Mouse (Mus musculus): ENCODE results near the gene Serpinb6e. TPM values are rescaled to one million over a fixed set of nuclear protein-coding genes. Genes with fewer than 3 reads are reported as not detected.

Gene Serpinb6e
- polyA plus RNA-seq (2017; shearing (Covaris generic)): not detected

DNA sequence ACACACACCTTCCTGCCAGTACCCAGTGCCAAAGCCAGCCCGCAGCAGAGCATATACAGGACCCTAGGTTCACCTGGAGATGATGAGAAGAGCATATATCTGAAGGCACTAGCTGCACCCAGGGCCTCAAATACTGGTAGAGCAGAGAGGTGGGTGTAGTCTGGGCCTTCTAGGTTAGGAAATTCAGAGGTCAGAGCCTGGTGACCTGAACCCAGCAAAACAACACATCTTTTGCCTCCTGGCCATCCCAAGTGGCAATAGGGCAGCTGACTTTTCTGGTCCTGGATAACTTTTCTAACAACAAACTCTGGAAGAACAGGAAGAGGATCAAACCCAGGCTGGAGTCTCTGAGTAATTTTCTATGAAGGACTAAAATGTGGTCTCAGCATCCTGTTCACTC is at the start of gene Serpinb6e:
Serpinb6e (minus strand) TSS at position 101 of the 400 bp plus-strand sequence.

Other genes with a start within 250 kb of the Serpinb6e start
- not detected for gene Serpinb6d, start 182.0 kb downstream of the Serpinb6e start, polyA plus RNA-seq (2017; shearing (Covaris generic))
- not detected for gene Serpinb6c, start 62.3 kb upstream of the Serpinb6e start, polyA plus RNA-seq (2017; shearing (Covaris generic))
- 8.8 TPM for gene Nqo2, start 121.3 kb upstream of the Serpinb6e start, polyA plus RNA-seq (2017; shearing (Covaris generic))
- gene Ripk1, start 159.0 kb upstream of the Serpinb6e start, polyA plus RNA-seq (2017; shearing (Covaris generic)): 26.6 TPM
- gene Serpinb6a, start 159.4 kb upstream of the Serpinb6e start, polyA plus RNA-seq (2017; shearing (Covaris generic)): 40.5 TPM
- gene Bphl, start 194.2 kb upstream of the Serpinb6e start, polyA plus RNA-seq (2017; shearing (Covaris generic)): 38.0 TPM
- 26.7 TPM for gene Tubb2a, start 234.6 kb upstream of the Serpinb6e start, polyA plus RNA-seq (2017; shearing (Covaris generic))

Data from inflammation-experienced regulatory T-cells, adult 16 weeks (primary cell).